Mouse (Mus musculus) kidney, embryonic 16.5 days (tissue): Measurements from ENCODE around the gene Dgkg. TPM values are rescaled to one million over a fixed set of nuclear protein-coding genes. Genes with fewer than 3 reads are reported as not detected.

Source experiments
- ATAC-seq: fragments of 200-750 bp; cut with Nextera tagmentation; 2 replicates; pipeline ENCODE4 v1.8.0; 2017; ENCODE audit warnings: moderate TSS enrichment; ENCODE audit not compliant: low FRiP score, low TSS enrichment
- H3K27ac ChIP-seq: fragments of 300-500 bp; sonication (generic); 2 replicates; pipeline ENCODE4 v1.5.1; 2014; ENCODE audit warnings: low read length
- H3K27me3 ChIP-seq: fragments of 300-500 bp; sonication (generic); 2 replicates; pipeline ENCODE4 v1.6.1; 2014; ENCODE audit warnings: low read length, control low read depth, mixed read lengths; ENCODE audit not compliant: insufficient read depth
- H3K36me3 ChIP-seq: fragments of 300-500 bp; sonication (generic); 2 replicates; pipeline ENCODE4 v1.6.1; 2014; ENCODE audit warnings: low read length, control low read depth, mixed read lengths; ENCODE audit not compliant: insufficient read depth
- H3K4me1 ChIP-seq: fragments of 300-500 bp; sonication (generic); 2 replicates; pipeline ENCODE4 v1.6.1; 2014; ENCODE audit warnings: low read length, control low read depth, mixed read lengths; ENCODE audit not compliant: insufficient read depth
- H3K4me2 ChIP-seq: fragments of 300-500 bp; sonication (generic); replicated peaks from 2 replicates; pipeline ENCODE4 v1.6.1; 2014; ENCODE audit warnings: low read depth, low read length
- H3K4me3 ChIP-seq: fragments of 300-500 bp; sonication (generic); 2 replicates; pipeline ENCODE4 v1.5.1; 2014; ENCODE audit warnings: mild to moderate bottlenecking, low read length
- H3K9ac ChIP-seq: fragments of 300-500 bp; sonication (generic); replicated peaks from 2 replicates; pipeline ENCODE4 v1.6.1; 2014; ENCODE audit warnings: low read length
- H3K9me3 ChIP-seq: fragments of 300-500 bp; sonication (generic); 2 replicates; pipeline ENCODE4 v1.6.1; 2016; ENCODE audit warnings: low read length, control low read depth
- WGBS: fragments of 180-500 bp; shearing (Covaris S2); extraction: QIAGEN DNeasy Blood & Tissue Kit; methylation state at CpG from one replicate; pipeline ENCODE4 v1.1.7; 2014; 5-methylcytosine and 5-hydroxymethylcytosine counted together
- polyA plus RNA-seq: library from polyadenylated mRNA; unstranded; fragments of >200 nt; fragmentation: Nextera tagmentation; extraction: Ambion mirVana; gene quantifications from 2 replicates; pipeline ENCODE4 v1.2.1, GENCODE M21; 2015

Dgkg gene
- polyA plus RNA-seq, 1 experiment from 2014 or later: 0.51 TPM

DNA sequence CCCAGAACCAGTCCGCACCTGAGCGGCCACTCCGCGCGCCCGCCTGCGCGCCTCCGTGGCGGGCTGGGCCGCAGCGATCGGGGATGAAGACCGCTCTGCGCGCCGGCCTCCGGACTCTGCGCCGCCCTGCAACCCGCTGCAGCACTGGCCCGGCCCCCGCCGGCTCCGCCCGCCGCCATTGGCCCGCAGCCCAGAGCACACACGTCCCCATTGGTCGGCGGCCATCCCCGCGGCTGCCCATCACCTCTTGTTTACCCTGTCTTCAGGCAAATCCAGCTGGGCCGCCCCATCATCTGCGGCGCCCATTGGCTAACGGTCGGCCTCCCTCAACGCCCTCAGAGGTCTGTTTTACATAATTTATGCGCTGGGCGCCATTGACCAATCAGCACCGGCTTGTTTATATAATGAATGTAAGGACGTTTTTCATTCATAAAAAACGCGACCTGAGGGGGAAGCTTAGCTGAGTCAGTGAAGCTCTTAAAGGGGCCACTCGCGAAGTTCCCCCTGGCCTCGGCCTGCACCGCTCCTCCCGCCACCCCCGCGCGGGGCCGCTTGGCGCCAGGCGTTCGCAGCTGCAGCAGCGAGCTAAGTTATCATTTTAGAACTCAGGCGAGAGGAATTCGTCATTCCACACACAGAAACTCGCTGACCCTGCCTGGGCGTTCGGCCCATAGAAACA, 217.4 kb downstream of the Dgkg start, which contains the start of gene Etv5:
TSS of gene Etv5 (minus strand) at position 221 of the 679 bp plus-strand sequence.
- H3K27ac ChIP-seq: peak within 1 kb of the TSS; percentile 91
- H3K4me3 ChIP-seq: peak within 1 kb of the TSS; percentile 85
- H3K36me3 ChIP-seq: no peaks in the 10 kb centered on the region
- no peaks in the 10 kb centered on the region for H3K27me3 ChIP-seq
- under 1% methylated on average over 57 of the region's 63 CpGs for WGBS
- H3K4me2 ChIP-seq: peak within 1 kb of the TSS; percentile 89
- H3K4me1 ChIP-seq: peaks cover 24% of the 10 kb centered on the region
- peak within 1 kb of the TSS; percentile 86 for H3K9ac ChIP-seq
- ATAC-seq: peak; percentile 99
- H3K9me3 ChIP-seq: no peaks in the 10 kb centered on the region

DNA sequence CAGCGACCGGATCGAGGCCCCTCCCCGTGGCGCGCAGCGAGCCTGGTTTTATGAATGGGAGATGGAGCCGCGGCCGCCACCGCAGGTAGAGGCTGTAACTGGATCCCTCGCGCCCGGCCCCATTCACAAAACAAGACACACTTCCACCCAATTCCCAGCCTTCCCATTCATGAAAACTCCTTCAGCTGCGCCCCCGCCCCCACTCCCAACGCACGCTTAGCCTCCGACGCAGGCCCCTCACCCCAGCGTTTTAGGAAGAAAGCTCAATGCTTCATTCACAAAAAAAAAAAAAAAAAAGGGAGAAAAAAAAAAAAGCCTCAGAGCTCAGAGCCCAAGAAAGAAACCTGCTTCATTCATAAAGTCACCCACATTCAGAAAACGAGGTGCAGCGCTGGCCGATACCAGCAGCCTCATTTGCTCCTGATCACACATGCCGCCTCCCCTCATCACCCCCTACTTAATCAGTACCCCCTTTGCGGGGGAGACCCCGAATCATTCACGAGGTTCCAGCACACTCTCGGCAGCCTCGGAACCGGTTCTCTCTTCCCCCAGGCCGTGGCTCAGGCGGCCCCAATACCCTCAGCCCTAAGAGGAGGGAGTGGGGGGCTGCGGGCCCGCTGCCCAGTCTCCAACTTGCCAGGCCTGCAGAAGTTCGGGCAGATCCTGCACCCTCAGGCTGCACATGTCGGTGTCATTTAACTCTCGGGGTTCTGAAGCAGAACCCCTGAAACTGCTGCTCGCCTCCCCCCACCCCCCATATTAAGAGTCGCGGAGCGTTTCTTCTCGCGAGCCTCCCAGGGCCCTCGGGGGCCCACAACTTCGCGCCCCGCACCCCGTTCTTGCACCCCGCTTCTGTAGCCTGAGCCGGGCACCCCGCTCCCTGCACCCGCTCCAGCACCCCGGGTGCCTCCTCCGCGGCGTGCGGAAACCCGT, 218.3 kb downstream of the Dgkg start:
- H3K4me1 ChIP-seq: peaks cover 26% of the 10 kb centered on the region
- ATAC-seq: peak; percentile 24
- H3K9ac ChIP-seq: peak overlapping the region; percentile 86
- H3K27ac ChIP-seq: peak overlapping the region; percentile 80
- no peaks in the 10 kb centered on the region for H3K9me3 ChIP-seq
- H3K36me3 ChIP-seq: no peaks in the 10 kb centered on the region
- no peaks in the 10 kb centered on the region for H3K27me3 ChIP-seq
- peak overlapping the region; percentile 89 for H3K4me2 ChIP-seq
- WGBS: under 1% methylated on average over 59 of the region's 59 CpGs
- peak overlapping the region; percentile 85 for H3K4me3 ChIP-seq

DNA sequence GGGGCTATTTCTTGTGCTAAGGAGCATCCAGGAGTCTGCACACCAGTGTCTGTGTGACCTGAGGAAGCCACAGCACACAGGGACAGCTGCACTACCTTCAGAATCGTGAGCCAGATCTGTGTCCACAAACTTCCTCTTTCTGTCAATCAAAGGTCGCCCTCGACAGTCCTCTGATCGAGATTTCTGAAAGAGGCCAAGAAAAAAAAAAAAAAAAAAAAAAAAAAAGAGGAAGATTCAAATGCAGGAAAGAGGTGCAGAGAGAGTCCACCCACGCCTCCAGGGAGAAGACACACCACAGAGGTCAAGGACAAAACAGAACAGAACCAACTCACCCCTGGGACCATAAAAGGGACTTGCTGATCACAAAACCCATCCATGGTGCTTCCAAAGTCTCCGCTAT, 220.9 kb downstream of the Dgkg start:
- H3K4me3 ChIP-seq: no peak overlapping the region; the same call in 1 of the 2 replicates
- H3K27ac ChIP-seq: no peak overlapping the region
- H3K4me2 ChIP-seq: no peak overlapping the region
- H3K9me3 ChIP-seq: no peaks in the 10 kb centered on the region
- no peak overlapping the region for H3K9ac ChIP-seq
- 42% methylated on average over 6 of the region's 6 CpGs for WGBS
- no peak for ATAC-seq
- H3K4me1 ChIP-seq: peaks cover 26% of the 10 kb centered on the region
- no peaks in the 10 kb centered on the region for H3K36me3 ChIP-seq
- H3K27me3 ChIP-seq: no peaks in the 10 kb centered on the region

DNA sequence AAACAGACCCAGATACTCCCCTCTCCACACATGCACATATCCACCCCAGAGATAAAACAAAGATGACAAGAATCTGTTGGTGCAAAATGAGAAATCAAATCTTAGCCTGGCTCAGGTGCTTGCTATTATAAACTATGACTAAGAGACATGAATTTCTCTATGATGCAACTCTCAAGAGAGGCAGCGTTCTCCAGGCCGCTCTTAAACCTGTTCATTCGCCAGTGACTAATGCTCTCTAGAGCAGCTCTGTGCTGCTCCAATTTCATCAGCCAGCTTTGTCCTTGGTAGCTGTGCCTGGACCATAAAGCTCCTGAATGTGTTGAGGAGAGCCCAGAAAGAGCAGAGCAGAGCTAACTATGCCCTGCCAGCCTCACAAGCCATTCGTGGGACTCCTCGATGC, 222.5 kb downstream of the Dgkg start:
- 34% methylated on average over 5 of the region's 5 CpGs for WGBS
- H3K27ac ChIP-seq: no peak overlapping the region
- no peaks in the 10 kb centered on the region for H3K9me3 ChIP-seq
- no peak overlapping the region for H3K4me3 ChIP-seq
- no peak overlapping the region for H3K9ac ChIP-seq
- no peaks in the 10 kb centered on the region for H3K36me3 ChIP-seq
- no peak for ATAC-seq
- no peak overlapping the region for H3K4me2 ChIP-seq
- H3K27me3 ChIP-seq: no peaks in the 10 kb centered on the region
- H3K4me1 ChIP-seq: peaks cover 26% of the 10 kb centered on the region

DNA sequence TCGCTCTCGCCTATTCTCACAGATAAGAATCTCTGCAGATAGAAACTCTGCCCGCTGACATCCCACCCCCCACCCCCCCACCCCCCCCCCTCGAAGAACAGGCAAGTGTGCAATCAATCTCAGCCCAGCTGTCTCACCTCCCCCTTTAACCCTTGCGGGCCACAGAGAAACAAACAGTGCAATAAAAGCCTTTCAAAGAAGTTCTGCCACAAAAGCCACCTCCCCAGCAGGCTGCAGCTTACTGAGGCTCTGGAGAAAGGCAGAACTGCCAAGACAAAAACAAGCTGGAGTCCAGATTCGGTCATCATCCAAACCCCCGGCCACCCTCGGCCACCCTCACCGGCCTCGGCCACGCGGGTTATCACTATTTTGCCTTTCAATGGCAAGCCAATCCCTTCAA, 223.1 kb downstream of the Dgkg start:
- 11% methylated on average over 12 of the region's 12 CpGs for WGBS
- H3K4me2 ChIP-seq: peak overlapping the region; percentile 24

DNA sequence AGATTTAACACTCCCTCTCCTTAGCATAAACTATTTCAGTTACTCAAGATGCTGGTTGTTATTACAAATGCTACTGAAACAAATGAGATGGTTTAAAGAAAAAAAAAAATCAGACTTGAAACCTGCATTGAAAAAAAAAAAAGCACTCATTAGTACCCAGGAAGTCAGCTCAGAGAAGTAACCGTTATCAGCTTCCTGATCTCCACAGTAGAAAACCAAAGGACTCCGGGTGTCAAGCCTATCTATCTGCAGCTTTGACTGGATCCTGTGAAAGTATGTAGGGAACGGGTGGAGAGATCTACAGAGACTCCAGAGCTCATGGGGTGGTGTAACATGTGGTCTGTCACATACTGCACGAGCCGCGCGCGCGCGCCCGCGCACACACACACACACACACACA, 225.2 kb downstream of the Dgkg start:
- Histone ChIP-seq H3K27me3 (no peaks in the 10 kb centered on the region), H3K4me3 (no peak overlapping the region), H3K4me2 (no peak overlapping the region), H3K36me3 (0 out of 2 replicates have a peak, but pooled peaks cover 2% of the 10 kb centered on the region), H3K9me3 (no peaks in the 10 kb centered on the region), H3K27ac (no peak overlapping the region), H3K9ac (no peak overlapping the region), H3K4me1 (peaks cover 40% of the 10 kb centered on the region)
- WGBS: 78% methylated on average over 12 of the region's 12 CpGs
- ATAC-seq: no peak

More for the DNA sequence above, 223.1 kb downstream of the Dgkg start:
- H3K27ac ChIP-seq: no peak overlapping the region
- 0 out of 2 replicates have a peak overlapping the region, but pooled peaks have one; percentile 5 for H3K4me3 ChIP-seq
- H3K27me3 ChIP-seq: no peaks in the 10 kb centered on the region
- no peaks in the 10 kb centered on the region for H3K36me3 ChIP-seq
- no peaks in the 10 kb centered on the region for H3K9me3 ChIP-seq
- peaks cover 32% of the 10 kb centered on the region for H3K4me1 ChIP-seq
- no peak for ATAC-seq
- H3K9ac ChIP-seq: no peak overlapping the region

DNA sequence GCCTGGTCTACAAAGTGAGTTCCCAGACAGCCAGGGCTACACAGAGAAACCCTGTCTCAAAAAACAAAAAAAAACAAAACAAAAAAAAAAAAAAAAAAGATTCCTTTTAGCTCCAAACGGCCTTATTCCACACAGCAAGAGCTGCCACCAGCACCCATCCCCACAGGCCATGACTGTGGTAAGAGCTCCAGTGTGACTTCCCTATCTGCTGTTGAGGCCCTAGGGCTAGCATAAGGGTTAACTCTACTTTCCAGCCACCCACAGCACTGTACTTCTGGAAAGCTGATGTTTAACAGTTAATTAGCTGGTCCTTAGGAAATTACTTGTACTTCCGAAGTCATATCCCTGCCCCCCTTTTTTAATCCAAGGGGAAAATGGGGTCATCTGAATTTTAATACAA, 225.7 kb downstream of the Dgkg start:
- Histone ChIP-seq H3K4me3 (no peak overlapping the region), H3K9me3 (no peaks in the 10 kb centered on the region), H3K36me3 (0 out of 2 replicates have a peak, but pooled peaks cover 2% of the 10 kb centered on the region), H3K4me1 (peaks cover 40% of the 10 kb centered on the region), H3K27ac (no peak overlapping the region), H3K27me3 (no peaks in the 10 kb centered on the region), H3K9ac (no peak overlapping the region), H3K4me2 (no peak overlapping the region)
- no peak for ATAC-seq
- 55% methylated on average over 2 of the region's 2 CpGs for WGBS

DNA sequence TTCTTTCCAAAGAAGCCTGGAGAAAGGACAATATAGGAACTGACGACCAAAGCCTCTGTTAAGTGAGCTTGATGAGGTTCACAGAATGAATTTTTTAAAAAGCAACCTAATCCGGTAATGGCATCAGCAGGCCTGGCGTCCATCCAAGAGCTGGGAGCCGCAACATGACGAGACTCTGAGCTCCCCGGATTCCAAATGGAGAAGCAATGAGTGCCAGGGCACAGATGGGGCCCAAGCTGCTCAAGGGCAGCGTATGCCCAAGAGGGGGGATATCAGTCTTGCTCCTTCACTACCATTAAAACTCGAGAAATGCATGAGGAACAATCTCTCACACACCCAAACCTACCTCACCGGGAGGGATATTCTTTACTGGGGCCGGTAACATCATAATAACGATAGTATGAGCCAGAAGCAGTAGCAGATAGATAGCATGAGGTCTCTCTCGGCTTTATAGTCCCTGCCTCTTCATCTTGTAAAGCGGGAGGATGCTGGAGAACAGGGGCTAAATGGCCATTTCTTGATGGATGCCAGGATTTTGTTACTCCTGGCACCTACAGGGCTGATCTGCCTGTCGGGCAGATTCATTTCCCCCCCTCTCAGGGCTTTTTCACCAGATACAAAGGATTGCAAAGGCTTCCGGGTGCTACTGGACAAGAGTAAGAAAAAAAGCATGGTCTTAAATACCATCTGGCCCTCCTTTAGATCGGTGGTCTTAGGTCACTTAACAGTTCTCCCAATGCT, 226.6 kb downstream of the Dgkg start:
- H3K9ac ChIP-seq: no peak overlapping the region
- peaks cover 40% of the 10 kb centered on the region for H3K4me1 ChIP-seq
- ATAC-seq: no peak
- H3K36me3 ChIP-seq: peaks cover 6% of the 10 kb centered on the region; the same call in 1 of the 2 replicates
- H3K4me2 ChIP-seq: no peak overlapping the region
- 63% methylated on average over 16 of the region's 16 CpGs for WGBS
- H3K9me3 ChIP-seq: no peaks in the 10 kb centered on the region
- no peaks in the 10 kb centered on the region for H3K27me3 ChIP-seq
- H3K4me3 ChIP-seq: no peak overlapping the region
- no peak overlapping the region for H3K27ac ChIP-seq

DNA sequence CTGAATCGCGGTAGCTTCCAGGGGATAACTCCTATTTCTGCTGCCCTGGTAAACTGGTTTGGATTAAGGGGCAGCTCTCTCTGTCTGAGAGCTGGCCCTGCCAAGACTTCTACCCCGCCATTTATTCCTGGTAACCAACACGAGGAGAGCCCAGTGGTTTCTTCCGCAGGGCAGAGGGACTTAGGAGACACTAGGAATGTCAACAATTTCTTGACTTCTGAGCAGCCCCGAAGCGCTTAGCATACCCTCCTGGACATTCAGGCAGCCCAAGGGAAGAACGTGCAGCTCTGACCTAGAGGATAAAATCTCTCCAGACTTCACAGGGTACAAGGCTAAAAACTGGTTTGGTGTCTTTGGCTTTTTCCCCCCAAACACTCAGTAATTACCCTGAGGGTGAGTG, 227.6 kb downstream of the Dgkg start:
- 21% methylated on average over 8 of the region's 8 CpGs for WGBS
- Histone ChIP-seq H3K36me3 (peaks cover 7% of the 10 kb centered on the region; the same call in 1 of the 2 replicates), H3K9me3 (no peaks in the 10 kb centered on the region), H3K27me3 (no peaks in the 10 kb centered on the region), H3K4me3 (peak overlapping the region; percentile 19), H3K4me1 (peaks cover 35% of the 10 kb centered on the region), H3K27ac (peak overlapping the region; percentile 43), H3K9ac (0 out of 2 replicates have a peak overlapping the region, but pooled peaks have one; percentile 25), H3K4me2 (peak overlapping the region; percentile 50)
- peak; percentile 11; the same call in 1 of the 2 replicates for ATAC-seq
